Mouse (Mus musculus) intestine, embryonic 15.5 days (tissue): Measurements from ENCODE around the gene Aicda. TPM values are rescaled to one million over a fixed set of nuclear protein-coding genes. Genes with fewer than 3 reads are reported as not detected.
"Not testable (repeated sequence)": the region's sequence is repeated elsewhere in the genome, so short reads cannot be mapped to it uniquely, and the experiment has no call there.

Source experiments
- ATAC-seq: fragments of 200-750 bp; cut with Nextera tagmentation; 2 replicates; pipeline ENCODE4 v1.8.0; 2017; ENCODE audit warnings: moderate TSS enrichment, moderate library complexity
- H3K27ac ChIP-seq: fragments of 300-500 bp; sonication (generic); 2 replicates; pipeline ENCODE4 v1.5.1; 2015; ENCODE audit warnings: mild to moderate bottlenecking, inconsistent platforms
- H3K27me3 ChIP-seq: fragments of 300-500 bp; sonication (generic); replicated peaks from 2 replicates; pipeline ENCODE4 v1.6.1; 2015; ENCODE audit warnings: inconsistent platforms
- H3K36me3 ChIP-seq: fragments of 300-500 bp; sonication (generic); 2 replicates; pipeline ENCODE4 v1.6.1; 2015; ENCODE audit warnings: inconsistent platforms
- H3K4me1 ChIP-seq: fragments of 300-500 bp; sonication (generic); replicated peaks from 2 replicates; pipeline ENCODE4 v1.6.1; 2015; ENCODE audit warnings: inconsistent platforms
- H3K4me2 ChIP-seq: fragments of 300-500 bp; sonication (generic); replicated peaks from 2 replicates; pipeline ENCODE4 v1.6.1; 2015; ENCODE audit warnings: mild to moderate bottlenecking, inconsistent platforms
- H3K4me3 ChIP-seq: fragments of 300-500 bp; sonication (generic); replicated peaks from 2 replicates; pipeline ENCODE4 v1.5.1; 2015; ENCODE audit warnings: inconsistent platforms
- H3K9ac ChIP-seq: fragments of 300-500 bp; sonication (generic); 2 replicates; pipeline ENCODE4 v1.6.1; 2015; ENCODE audit warnings: inconsistent platforms
- H3K9me3 ChIP-seq: fragments of 300-500 bp; sonication (generic); 2 replicates; pipeline ENCODE4 v1.6.1; 2016; ENCODE audit warnings: inconsistent platforms
- WGBS: fragments of 180-500 bp; shearing (Covaris S2); methylation state at CpG from one replicate; pipeline ENCODE4 v1.1.7; 2015; 5-methylcytosine and 5-hydroxymethylcytosine counted together
- polyA plus RNA-seq: library from polyadenylated mRNA; unstranded; fragments of >200 nt; fragmentation: Nextera tagmentation; extraction: Ambion mirVana; gene quantifications from 2 replicates; pipeline ENCODE4 v1.2.1, GENCODE M21; 2015

The Aicda gene
- polyA plus RNA-seq, 1 experiment from 2014 or later: not detected

DNA sequence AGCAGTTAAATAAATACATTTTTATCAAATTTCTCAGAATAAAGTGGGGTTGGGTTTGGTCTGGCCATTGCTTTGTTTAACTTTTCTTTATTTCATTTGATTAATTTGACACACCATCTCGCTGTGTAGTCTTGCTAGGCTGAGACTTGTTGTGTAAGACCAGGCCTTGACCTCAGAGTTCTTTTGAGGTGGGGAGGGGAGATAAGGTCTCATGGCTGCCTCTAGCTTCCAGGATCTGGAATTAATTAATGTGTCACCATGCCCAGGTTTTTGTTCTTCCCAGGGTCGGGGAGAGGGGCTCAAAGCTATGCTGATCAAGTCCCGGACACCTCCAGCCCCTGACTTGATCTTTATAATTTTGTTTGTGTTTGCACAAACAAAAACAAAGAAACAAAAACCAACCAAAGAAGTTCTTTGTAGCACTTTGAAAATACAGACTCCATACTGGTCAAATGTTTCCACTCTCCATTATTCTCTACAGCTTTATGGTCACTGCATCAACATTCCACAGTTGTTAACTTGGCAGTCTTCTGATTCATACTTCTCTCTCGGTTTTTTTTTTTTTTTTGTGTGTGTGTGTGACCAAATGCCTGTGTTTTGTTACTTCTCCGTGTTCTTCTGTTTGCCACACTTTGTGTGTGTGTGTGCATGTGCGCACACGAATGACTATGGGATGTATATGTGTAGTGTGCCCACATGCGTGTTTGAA, 22.0 kb upstream of the Aicda start:
- no peaks in the 10 kb centered on the region for H3K4me1 ChIP-seq
- H3K36me3 ChIP-seq: no peaks in the 10 kb centered on the region
- H3K27me3 ChIP-seq: no peaks in the 10 kb centered on the region
- no peaks in the 10 kb centered on the region for H3K9me3 ChIP-seq
- no peak overlapping the region for H3K4me2 ChIP-seq
- H3K9ac ChIP-seq: no peak overlapping the region
- whole genome bisulfite sequencing: 64% methylated on average over 8 of the region's 8 CpGs
- no peak overlapping the region for H3K4me3 ChIP-seq
- no peak overlapping the region for H3K27ac ChIP-seq
- ATAC-seq: no peak

DNA sequence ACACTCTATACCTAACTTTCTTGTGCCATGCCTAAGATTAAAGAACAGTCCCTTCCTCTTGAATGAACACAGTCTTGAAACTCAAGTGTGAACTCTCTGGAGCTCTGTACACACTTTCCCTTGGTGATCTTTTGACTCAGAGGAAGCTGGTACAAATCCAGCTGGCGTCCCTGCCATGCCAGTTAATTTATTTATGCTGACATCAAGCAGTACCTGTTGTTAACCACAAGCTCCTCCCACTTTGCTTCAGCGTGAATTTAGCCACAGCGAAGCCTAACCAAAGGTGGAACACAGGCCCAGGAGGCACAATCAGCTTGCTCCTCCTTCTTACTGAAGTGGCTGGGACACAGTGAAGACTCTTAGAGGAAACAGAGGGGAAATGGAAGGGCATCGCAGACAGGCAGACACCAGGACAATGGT, 20.7 kb upstream of the Aicda start:
- H3K4me2 ChIP-seq: peak overlapping the region; percentile 28
- WGBS: 11% methylated on average over 4 of the region's 4 CpGs
- H3K9me3 ChIP-seq: no peaks in the 10 kb centered on the region
- no peak for ATAC-seq
- no peaks in the 10 kb centered on the region for H3K36me3 ChIP-seq
- no peaks in the 10 kb centered on the region for H3K27me3 ChIP-seq
- no peak overlapping the region for H3K27ac ChIP-seq
- H3K4me3 ChIP-seq: no peak overlapping the region
- no peaks in the 10 kb centered on the region for H3K4me1 ChIP-seq
- no peak overlapping the region for H3K9ac ChIP-seq

DNA sequence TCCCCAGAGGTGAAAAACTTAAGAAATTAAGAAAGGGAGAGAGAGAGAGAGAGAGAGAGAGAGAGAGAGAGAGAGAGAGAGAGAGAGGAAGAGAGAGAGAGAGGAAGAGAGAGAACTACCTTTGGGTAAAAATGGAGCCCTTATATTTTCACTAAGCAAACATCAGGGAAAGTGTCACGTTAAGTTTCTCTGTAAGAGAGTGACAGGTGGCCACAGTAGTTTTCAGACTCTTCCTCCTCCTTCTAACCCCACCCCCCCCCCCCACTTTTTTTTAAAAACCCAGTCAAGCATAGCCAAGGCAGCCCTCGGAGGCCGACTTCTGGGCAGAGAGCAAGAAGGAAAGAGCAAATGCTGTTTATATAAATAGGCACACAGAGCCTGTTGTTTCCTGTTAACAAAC, 19.6 kb upstream of the Aicda start:
- Histone ChIP-seq H3K27ac (no peak overlapping the region), H3K4me2 (no peak overlapping the region), H3K9ac (no peak overlapping the region), H3K9me3 (no peaks in the 10 kb centered on the region), H3K27me3 (no peaks in the 10 kb centered on the region), H3K36me3 (no peaks in the 10 kb centered on the region), H3K4me1 (no peaks in the 10 kb centered on the region), H3K4me3 (no peak overlapping the region)
- ATAC-seq: no peak
- 47% methylated on average over 3 of the region's 3 CpGs for whole genome bisulfite sequencing

DNA sequence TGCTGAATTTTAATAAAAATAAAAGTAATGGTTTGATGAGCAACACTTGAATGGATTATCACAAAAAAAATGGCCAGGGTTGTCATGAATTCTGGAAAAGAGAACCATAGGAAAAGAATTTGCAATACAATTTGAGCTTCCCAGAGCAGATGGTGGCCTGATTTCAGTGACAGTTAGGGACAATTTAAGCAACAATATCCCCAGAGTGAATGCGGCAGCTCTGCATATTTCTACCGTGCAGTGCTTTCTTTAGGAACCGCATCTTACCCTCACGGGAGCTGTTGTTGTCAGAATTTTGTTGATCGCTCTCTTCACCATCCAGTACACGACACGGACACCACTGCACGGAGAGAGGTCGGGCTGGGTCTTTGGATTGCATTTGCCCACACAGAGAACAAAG, 14.0 kb upstream of the Aicda start:
- Histone ChIP-seq H3K4me2 (no peak overlapping the region), H3K27me3 (no peaks in the 10 kb centered on the region), H3K9me3 (no peaks in the 10 kb centered on the region), H3K9ac (no peak overlapping the region), H3K36me3 (no peaks in the 10 kb centered on the region), H3K4me3 (no peak overlapping the region), H3K4me1 (no peaks in the 10 kb centered on the region), H3K27ac (no peak overlapping the region)
- ATAC-seq: no peak
- 88% methylated on average over 9 of the region's 9 CpGs for WGBS

DNA sequence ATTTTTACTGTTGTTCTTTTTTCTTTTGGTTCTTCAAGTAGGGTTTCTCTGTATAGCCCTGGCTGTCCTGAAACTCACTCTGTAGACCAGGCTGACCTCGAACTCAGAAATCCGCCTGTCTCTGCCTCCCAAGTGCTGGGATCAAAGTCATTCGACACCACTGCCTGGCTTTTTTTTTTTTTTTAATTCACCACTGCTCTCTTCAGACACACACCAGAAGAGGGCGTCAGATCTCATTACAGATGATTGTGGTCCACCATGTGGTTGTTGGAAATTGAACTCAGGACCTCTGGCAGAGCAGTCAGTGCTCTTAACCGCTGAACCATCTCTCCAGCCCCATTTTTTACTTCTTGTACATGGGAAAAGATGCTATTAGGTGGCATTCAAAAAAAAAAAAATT, 11.1 kb upstream of the Aicda start:
- H3K4me3 ChIP-seq, ATAC-seq, H3K36me3 ChIP-seq, H3K4me1 ChIP-seq, H3K4me2 ChIP-seq, H3K27me3 ChIP-seq, H3K9ac ChIP-seq, H3K27ac ChIP-seq, H3K9me3 ChIP-seq: not testable (repeated sequence)
- 77% methylated on average over 5 of the region's 5 CpGs for WGBS

DNA sequence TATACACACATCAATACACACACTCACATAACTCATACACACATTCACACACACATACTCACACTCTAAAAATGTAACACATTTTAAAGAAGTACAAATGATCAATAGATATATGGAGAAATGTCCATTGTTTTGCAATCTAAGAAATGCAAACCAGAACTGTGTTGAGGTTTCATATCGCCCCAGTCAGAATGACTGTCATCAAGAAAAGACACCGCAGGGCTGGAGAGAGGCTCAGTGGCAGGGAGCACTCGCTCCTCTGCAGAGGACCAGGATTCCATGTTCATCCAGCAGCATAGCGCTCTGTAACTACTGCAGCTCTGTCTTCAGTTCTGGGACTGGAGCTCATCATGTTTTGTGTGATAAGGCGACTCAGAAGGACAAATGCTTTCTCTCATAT, 10.0 kb upstream of the Aicda start:
- H3K27me3 ChIP-seq: no peaks in the 10 kb centered on the region
- no peak overlapping the region for H3K4me2 ChIP-seq
- H3K9ac ChIP-seq: no peak overlapping the region
- no peaks in the 10 kb centered on the region for H3K36me3 ChIP-seq
- 79% methylated on average over 5 of the region's 5 CpGs for WGBS
- no peak overlapping the region for H3K27ac ChIP-seq
- H3K4me1 ChIP-seq: no peaks in the 10 kb centered on the region
- H3K9me3 ChIP-seq: no peaks in the 10 kb centered on the region
- H3K4me3 ChIP-seq: no peak overlapping the region
- ATAC-seq: no peak

GRCm38 (mm10) chr6:122544672-122545071, 8.9 kb upstream of the Aicda start:
- H3K9ac ChIP-seq: no peak overlapping the region
- 100% methylated on average over 1 of the region's 1 CpGs for WGBS
- no peaks in the 10 kb centered on the region for H3K4me1 ChIP-seq
- no peak for ATAC-seq
- H3K9me3 ChIP-seq: no peaks in the 10 kb centered on the region
- no peak overlapping the region for H3K4me2 ChIP-seq
- H3K4me3 ChIP-seq: no peak overlapping the region
- no peak overlapping the region for H3K27ac ChIP-seq
- H3K36me3 ChIP-seq: no peaks in the 10 kb centered on the region
- H3K27me3 ChIP-seq: no peaks in the 10 kb centered on the region

DNA sequence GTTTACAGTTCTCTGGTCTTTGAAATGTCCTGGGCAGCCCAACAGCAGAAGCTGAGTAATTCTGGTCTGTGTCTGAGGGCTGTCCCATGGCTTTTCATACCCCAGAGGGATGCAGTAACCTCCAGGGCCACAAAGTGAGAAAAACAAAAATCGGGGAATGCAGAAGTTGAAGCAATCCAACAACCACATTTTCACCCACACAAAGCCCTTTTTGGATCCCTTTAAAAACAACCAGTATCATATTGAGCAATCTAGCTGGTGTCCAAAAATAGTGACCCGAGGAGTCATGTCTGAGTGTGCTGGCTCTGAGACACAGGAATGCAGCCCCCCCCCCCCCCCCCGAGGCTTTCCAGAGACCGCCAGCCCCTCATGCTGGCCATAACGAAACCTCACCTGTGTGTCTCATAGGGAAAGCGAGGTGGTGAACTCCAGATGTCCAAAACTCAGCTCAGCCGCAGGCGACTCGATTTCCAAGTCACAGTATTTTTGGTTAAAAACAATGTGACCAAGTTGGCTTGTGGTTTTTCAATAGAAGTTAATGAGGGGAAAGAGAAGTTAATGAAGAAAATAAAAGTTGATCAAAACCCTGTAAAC, 8.2 kb upstream of the Aicda start:
- Histone ChIP-seq H3K4me1 (no peaks in the 10 kb centered on the region), H3K4me3 (no peak overlapping the region), H3K36me3 (no peaks in the 10 kb centered on the region), H3K9ac (no peak overlapping the region), H3K4me2 (no peak overlapping the region), H3K27ac (no peak overlapping the region), H3K9me3 (no peaks in the 10 kb centered on the region), H3K27me3 (no peaks in the 10 kb centered on the region)
- WGBS: 66% methylated on average over 9 of the region's 9 CpGs
- ATAC-seq: no peak

DNA sequence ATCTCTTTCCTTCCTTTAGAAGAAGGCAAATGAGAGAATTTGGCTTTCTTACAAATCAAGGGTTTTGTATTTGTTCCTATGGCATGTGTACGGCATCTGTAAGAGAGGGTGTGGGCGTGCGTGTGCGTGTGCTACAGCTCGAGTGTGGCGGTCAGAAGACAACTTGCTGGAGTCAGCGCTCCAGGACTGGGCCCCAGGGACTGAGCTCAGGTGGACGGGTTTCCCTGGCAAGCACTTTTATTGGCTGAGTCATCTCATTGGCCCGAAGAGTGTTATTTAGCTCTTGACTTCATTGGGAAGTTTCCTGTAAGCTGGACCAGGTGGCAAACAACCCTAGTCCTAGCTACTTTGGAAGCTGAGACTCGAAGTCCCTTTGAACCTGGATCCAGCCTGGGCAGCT, 7.7 kb upstream of the Aicda start:
- H3K27ac ChIP-seq: no peak overlapping the region
- H3K9ac ChIP-seq: no peak overlapping the region
- no peaks in the 10 kb centered on the region for H3K9me3 ChIP-seq
- H3K4me2 ChIP-seq: no peak overlapping the region
- H3K27me3 ChIP-seq: no peaks in the 10 kb centered on the region
- ATAC-seq: no peak
- no peaks in the 10 kb centered on the region for H3K4me1 ChIP-seq
- no peaks in the 10 kb centered on the region for H3K36me3 ChIP-seq
- 80% methylated on average over 10 of the region's 10 CpGs for WGBS
- no peak overlapping the region for H3K4me3 ChIP-seq

DNA sequence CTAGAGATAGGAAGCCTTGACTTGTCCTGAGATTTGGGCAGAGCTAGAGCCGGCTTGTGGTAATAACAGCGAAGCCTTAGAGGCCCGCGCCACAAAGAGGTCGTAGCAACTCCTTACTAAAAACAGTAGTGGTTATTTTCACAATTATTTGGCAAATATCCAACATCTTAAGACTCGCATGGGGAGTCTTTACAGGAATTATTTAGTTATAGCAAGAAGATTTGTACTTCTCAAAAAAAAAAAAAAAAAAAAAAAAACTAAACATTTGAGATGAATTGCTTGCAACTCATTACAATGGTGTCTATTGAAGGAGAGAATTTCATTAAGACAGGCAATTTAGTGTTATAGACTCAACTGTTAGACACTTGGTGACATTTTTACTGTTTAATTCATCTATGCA, 501 bp downstream of the Aicda start:
- Histone ChIP-seq H3K4me2 (no peak overlapping the region), H3K9me3 (no peaks in the 10 kb centered on the region), H3K4me3 (no peak overlapping the region), H3K27ac (no peak overlapping the region), H3K27me3 (no peaks in the 10 kb centered on the region), H3K36me3 (no peaks in the 10 kb centered on the region), H3K9ac (no peak overlapping the region), H3K4me1 (no peaks in the 10 kb centered on the region)
- no peak for ATAC-seq
- 60% methylated on average over 6 of the region's 6 CpGs for WGBS

- H3K4me2 ChIP-seq: no peak overlapping the region
- H3K4me3 ChIP-seq: no peak overlapping the region
- H3K36me3 ChIP-seq: no peaks in the 10 kb centered on the region
- ATAC-seq: no peak
- H3K9ac ChIP-seq: no peak overlapping the region
- no peaks in the 10 kb centered on the region for H3K27me3 ChIP-seq
- WGBS: 26% methylated on average over 7 of the region's 7 CpGs
- H3K4me1 ChIP-seq: no peaks in the 10 kb centered on the region
- no peaks in the 10 kb centered on the region for H3K9me3 ChIP-seq
- H3K27ac ChIP-seq: no peak overlapping the region
These were observed 1.7 kb downstream of the Aicda start for GRCm38 (mm10) chr6:122555266-122555665.

GRCm38 (mm10) chr6:122556959-122557561, 3.5 kb downstream of the Aicda start:
- no peak for ATAC-seq
- no peak overlapping the region; the same call in 1 of the 2 replicates for H3K4me2 ChIP-seq
- WGBS: 19% methylated on average over 15 of the region's 15 CpGs
- no peak overlapping the region for H3K4me3 ChIP-seq
- H3K36me3 ChIP-seq: no peaks in the 10 kb centered on the region
- no peaks in the 10 kb centered on the region for H3K27me3 ChIP-seq
- H3K4me1 ChIP-seq: no peaks in the 10 kb centered on the region
- H3K27ac ChIP-seq: no peak overlapping the region
- no peaks in the 10 kb centered on the region for H3K9me3 ChIP-seq
- no peak overlapping the region for H3K9ac ChIP-seq

DNA sequence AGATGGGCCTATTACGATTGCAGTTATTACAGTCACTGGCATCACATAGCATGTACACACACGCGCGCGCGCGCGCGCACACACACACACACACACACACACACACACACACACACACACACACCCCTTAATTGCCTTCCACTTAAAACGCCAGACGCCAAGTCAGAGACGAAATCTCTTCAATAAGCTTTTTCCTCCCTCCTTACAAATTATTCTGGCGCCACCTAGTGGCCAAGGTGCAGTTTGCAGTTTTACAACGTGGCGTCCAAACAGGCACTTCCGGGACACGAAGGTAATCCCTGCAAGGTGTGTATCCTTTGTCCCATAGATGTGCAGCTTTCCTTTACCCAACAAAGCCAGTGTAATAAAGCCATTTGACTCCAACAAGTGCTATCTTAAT, 6.8 kb downstream of the Aicda start:
- Histone ChIP-seq H3K27me3 (0 out of 2 replicates have a peak, but pooled peaks cover 3% of the 10 kb centered on the region), H3K9ac (no peak overlapping the region), H3K4me2 (peak overlapping the region; percentile 51), H3K36me3 (no peaks in the 10 kb centered on the region), H3K4me3 (no peak overlapping the region), H3K27ac (no peak overlapping the region), H3K9me3 (no peaks in the 10 kb centered on the region), H3K4me1 (no peaks in the 10 kb centered on the region)
- peak; percentile 13; the same call in 1 of the 2 replicates for ATAC-seq
- 13% methylated on average over 14 of the region's 17 CpGs for WGBS
